Mouse (Mus musculus): ENCODE data around the gene Tbc1d10c. TPM values are rescaled to one million over a fixed set of nuclear protein-coding genes. Genes with fewer than 3 reads are reported as not detected.
A peak's percentile ranks its signal among the peaks of the same experiment; 100 is the strongest.

Tbc1d10c gene
- polyA plus RNA-seq, 1 experiment, result 266 TPM

- no peak for TF ChIP-seq POLR2A (IDR thresholded peaks at IDR 0.05; ENCODE audit: low read depth, low read length)
- no peak for TF ChIP-seq CTCF (IDR thresholded peaks at IDR 0.05; ENCODE audit: extremely low read depth, insufficient read depth, insufficient read length, insufficient replicate concordance)
- Histone ChIP-seq H3K27me3 (ENCODE audit: control insufficient read depth, insufficient read depth, low read length) (no peaks in the 10 kb centered on the region), H3K36me3 (ENCODE audit: control insufficient read depth, insufficient read depth, low read length) (peaks cover 6% of the 10 kb centered on the region), H3K4me3 (ENCODE audit: extremely low read depth, insufficient read depth, insufficient read length) (no peak overlapping the region), H3K4me1 (ENCODE audit: control insufficient read depth, insufficient read depth, insufficient read length) (peaks cover 53% of the 10 kb centered on the region), H3K27ac (ENCODE audit: insufficient read depth, low read length) (peak overlapping the region; percentile 84)
- peak in 1 of 2 experiments; percentile 34 for DNase-seq (ENCODE audit: low read depth in 1 of 2, low spot score in 2 of 2)
- WGBS, result 18% methylated on average over 11 of the region's 11 CpGs
Observed at GRCm38 (mm10) chr19:4222165-4222564, 31.1 kb upstream of the Tbc1d10c start.

GRCm38 (mm10) chr19:4220957-4221743 lies 30.1 kb upstream of the Tbc1d10c start:
- DNase-seq (ENCODE audit: low read depth in 1 of 2, low spot score in 2 of 2), result no peak
- H3K36me3 ChIP-seq (ENCODE audit: control insufficient read depth, insufficient read depth, low read length), result peaks cover 8% of the 10 kb centered on the region
- peaks cover 58% of the 10 kb centered on the region for H3K4me1 ChIP-seq (ENCODE audit: control insufficient read depth, insufficient read depth, insufficient read length)
- TF ChIP-seq CTCF (IDR thresholded peaks at IDR 0.05; ENCODE audit: extremely low read depth, insufficient read depth, insufficient read length, insufficient replicate concordance) (no peak), POLR2A (IDR thresholded peaks at IDR 0.05; ENCODE audit: low read depth, low read length) (no peak; the same call in 1 of the 2 replicates)
- H3K27me3 ChIP-seq (ENCODE audit: control insufficient read depth, insufficient read depth, low read length), result no peaks in the 10 kb centered on the region
- no peak overlapping the region; the same call in 1 of the 2 replicates for H3K4me3 ChIP-seq (ENCODE audit: extremely low read depth, insufficient read depth, insufficient read length)
- WGBS, result 13% methylated on average over 14 of the region's 14 CpGs
- peak overlapping the region; percentile 84 for H3K27ac ChIP-seq (ENCODE audit: insufficient read depth, low read length)

- TF ChIP-seq POLR2A (IDR thresholded peaks at IDR 0.05; ENCODE audit: low read depth, low read length), result no peak
- TF ChIP-seq CTCF (IDR thresholded peaks at IDR 0.05; ENCODE audit: extremely low read depth, insufficient read depth, insufficient read length, insufficient replicate concordance), result no peak
- DNase-seq (ENCODE audit: low read depth in 1 of 2, low spot score in 2 of 2), result peak in 1 of 2 experiments; percentile 66
- Histone ChIP-seq H3K36me3 (ENCODE audit: control insufficient read depth, insufficient read depth, low read length) (peaks cover 8% of the 10 kb centered on the region), H3K27me3 (ENCODE audit: control insufficient read depth, insufficient read depth, low read length) (no peaks in the 10 kb centered on the region), H3K4me1 (ENCODE audit: control insufficient read depth, insufficient read depth, insufficient read length) (peaks cover 62% of the 10 kb centered on the region), H3K27ac (ENCODE audit: insufficient read depth, low read length) (peak overlapping the region; percentile 84), H3K4me3 (ENCODE audit: extremely low read depth, insufficient read depth, insufficient read length) (no peak overlapping the region)
- 11% methylated on average over 4 of the region's 4 CpGs for WGBS
Observed at GRCm38 (mm10) chr19:4220416-4220815, 29.3 kb upstream of the Tbc1d10c start.

GRCm38 (mm10) chr19:4219943-4220342 lies 28.9 kb upstream of the Tbc1d10c start:
- Histone ChIP-seq H3K27me3 (ENCODE audit: control insufficient read depth, insufficient read depth, low read length) (no peaks in the 10 kb centered on the region), H3K4me1 (ENCODE audit: control insufficient read depth, insufficient read depth, insufficient read length) (peaks cover 62% of the 10 kb centered on the region)

GRCm38 (mm10) chr19:4218784-4219183 lies 27.7 kb upstream of the Tbc1d10c start:
- WGBS, result 6% methylated on average over 1 of the region's 1 CpGs
- Histone ChIP-seq H3K4me3 (ENCODE audit: extremely low read depth, insufficient read depth, insufficient read length) (no peak overlapping the region), H3K4me1 (ENCODE audit: control insufficient read depth, insufficient read depth, insufficient read length) (peaks cover 64% of the 10 kb centered on the region), H3K36me3 (ENCODE audit: control insufficient read depth, insufficient read depth, low read length) (peaks cover 8% of the 10 kb centered on the region), H3K27me3 (ENCODE audit: control insufficient read depth, insufficient read depth, low read length) (no peaks in the 10 kb centered on the region), H3K27ac (ENCODE audit: insufficient read depth, low read length) (peak overlapping the region; percentile 72)
- TF ChIP-seq CTCF (IDR thresholded peaks at IDR 0.05; ENCODE audit: extremely low read depth, insufficient read depth, insufficient read length, insufficient replicate concordance) (no peak), POLR2A (IDR thresholded peaks at IDR 0.05; ENCODE audit: low read depth, low read length) (no peak)
- DNase-seq (ENCODE audit: low read depth in 1 of 2, low spot score in 2 of 2), result no peak

More at GRCm38 (mm10) chr19:4219943-4220342, 28.9 kb upstream of the Tbc1d10c start:
- Histone ChIP-seq H3K36me3 (ENCODE audit: control insufficient read depth, insufficient read depth, low read length) (peaks cover 8% of the 10 kb centered on the region), H3K4me3 (ENCODE audit: extremely low read depth, insufficient read depth, insufficient read length) (no peak overlapping the region), H3K27ac (ENCODE audit: insufficient read depth, low read length) (peak overlapping the region; percentile 72)
- DNase-seq (ENCODE audit: low read depth in 1 of 2, low spot score in 2 of 2), result no peak
- WGBS, result 66% methylated on average over 6 of the region's 6 CpGs
- TF ChIP-seq CTCF (IDR thresholded peaks at IDR 0.05; ENCODE audit: extremely low read depth, insufficient read depth, insufficient read length, insufficient replicate concordance) (no peak), POLR2A (IDR thresholded peaks at IDR 0.05; ENCODE audit: low read depth, low read length) (no peak)

GRCm38 (mm10) chr19:4218293-4218692 lies 27.2 kb upstream of the Tbc1d10c start:
- WGBS, result 22% methylated on average over 11 of the region's 11 CpGs
- Histone ChIP-seq H3K27ac (ENCODE audit: insufficient read depth, low read length) (peak overlapping the region; percentile 68), H3K4me1 (ENCODE audit: control insufficient read depth, insufficient read depth, insufficient read length) (peaks cover 69% of the 10 kb centered on the region), H3K27me3 (ENCODE audit: control insufficient read depth, insufficient read depth, low read length) (no peaks in the 10 kb centered on the region), H3K36me3 (ENCODE audit: control insufficient read depth, insufficient read depth, low read length) (peaks cover 7% of the 10 kb centered on the region), H3K4me3 (ENCODE audit: extremely low read depth, insufficient read depth, insufficient read length) (no peak overlapping the region)
- no peak for DNase-seq (ENCODE audit: low read depth in 1 of 2, low spot score in 2 of 2)
- TF ChIP-seq POLR2A (IDR thresholded peaks at IDR 0.05; ENCODE audit: low read depth, low read length) (no peak), CTCF (IDR thresholded peaks at IDR 0.05; ENCODE audit: extremely low read depth, insufficient read depth, insufficient read length, insufficient replicate concordance) (no peak)

GRCm38 (mm10) chr19:4217855-4218254 lies 26.8 kb upstream of the Tbc1d10c start:
- peak overlapping the region; percentile 68 for H3K27ac ChIP-seq (ENCODE audit: insufficient read depth, low read length)
- TF ChIP-seq CTCF (IDR thresholded peaks at IDR 0.05; ENCODE audit: extremely low read depth, insufficient read depth, insufficient read length, insufficient replicate concordance) (no peak), POLR2A (IDR thresholded peaks at IDR 0.05; ENCODE audit: low read depth, low read length) (no peak)
- no peaks in the 10 kb centered on the region for H3K27me3 ChIP-seq (ENCODE audit: control insufficient read depth, insufficient read depth, low read length)
- H3K4me3 ChIP-seq (ENCODE audit: extremely low read depth, insufficient read depth, insufficient read length), result no peak overlapping the region
- no peak for DNase-seq (ENCODE audit: low read depth in 1 of 2, low spot score in 2 of 2)
- WGBS, result 59% methylated on average over 3 of the region's 3 CpGs
- peaks cover 7% of the 10 kb centered on the region for H3K36me3 ChIP-seq (ENCODE audit: control insufficient read depth, insufficient read depth, low read length)
- peaks cover 73% of the 10 kb centered on the region for H3K4me1 ChIP-seq (ENCODE audit: control insufficient read depth, insufficient read depth, insufficient read length)
